Mouse (Mus musculus): ENCODE measurements around the gene Rtl8c. TPM values are rescaled to one million over a fixed set of nuclear protein-coding genes. Genes with fewer than 3 reads are reported as not detected.
A peak's percentile ranks its signal among the peaks of the same experiment; 100 is the strongest.
"Not testable (repeated sequence)": the region's sequence is repeated elsewhere in the genome, so short reads cannot be mapped to it uniquely, and the experiment has no call there.

Gene Rtl8c
- polyA plus RNA-seq, 1 experiment from 2014 or later: 2.8 TPM

DNA sequence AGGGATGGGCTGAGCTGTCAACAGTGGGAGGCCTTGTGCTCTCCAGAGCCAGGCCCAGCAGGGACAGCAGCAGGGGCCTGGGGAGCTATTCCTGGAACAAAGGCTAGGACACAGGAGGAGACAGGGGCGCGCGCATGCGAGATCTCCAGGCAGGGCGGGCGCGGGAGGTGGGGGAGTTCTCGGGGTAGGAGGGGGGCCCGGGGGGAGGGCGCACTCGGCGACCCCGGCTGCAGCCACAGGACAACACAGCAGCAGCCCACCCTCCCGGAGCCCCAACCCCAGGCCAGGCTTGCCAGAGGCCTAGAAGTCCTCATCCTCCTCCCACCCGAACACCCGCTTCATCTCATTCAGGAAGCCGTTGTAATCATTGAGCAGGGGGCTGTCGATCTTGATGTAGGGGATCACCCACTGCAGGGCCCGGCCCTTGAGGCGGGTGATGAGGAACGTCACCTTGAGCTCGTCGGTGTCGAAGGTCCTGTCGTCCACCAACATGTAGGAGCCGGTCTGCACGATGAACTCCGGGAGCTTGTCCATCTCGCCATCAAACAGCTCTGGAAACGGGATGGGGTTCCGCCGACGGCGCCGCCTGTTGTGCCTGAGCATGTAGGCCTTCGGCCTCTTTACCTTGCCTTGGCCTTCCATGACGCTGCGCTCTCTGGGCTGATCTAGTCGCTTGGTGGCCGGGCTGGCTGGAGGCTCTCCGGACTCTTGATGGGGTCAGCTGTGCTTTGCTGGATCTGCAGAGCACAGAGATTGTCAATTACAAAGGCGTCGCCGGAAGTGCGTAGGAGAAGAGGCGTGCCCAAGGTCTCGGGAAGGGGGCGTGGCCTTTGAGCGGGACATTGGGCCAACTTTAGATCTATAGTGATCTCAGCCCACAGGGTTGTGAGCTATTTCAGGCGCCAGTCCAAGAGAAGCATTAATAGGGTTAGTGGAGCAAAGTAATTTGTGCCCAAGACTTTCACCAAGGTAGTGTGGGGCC, 35.4 kb downstream of the Rtl8c start, which contains the start of gene Rtl8a:
TSS of gene Rtl8a (minus strand) at position 703 of the 982 bp plus-strand sequence.
- H3K36me3 ChIP-seq; H3K9me3 ChIP-seq (replicated peaks); H3K27ac ChIP-seq; H3K4me1 ChIP-seq; H3K27me3 ChIP-seq (replicated peaks); H3K9ac ChIP-seq: not testable (repeated sequence)
- peak within 1 kb of the TSS; percentile 33 for H3K4me3 ChIP-seq
- peak within 1 kb of the TSS; percentile 47 for H3K4me2 ChIP-seq
- peak; percentile 75 for ATAC-seq
- 19% methylated on average over 12 of the region's 50 CpGs for WGBS (ENCODE audit: insufficient replicate concordance)

DNA sequence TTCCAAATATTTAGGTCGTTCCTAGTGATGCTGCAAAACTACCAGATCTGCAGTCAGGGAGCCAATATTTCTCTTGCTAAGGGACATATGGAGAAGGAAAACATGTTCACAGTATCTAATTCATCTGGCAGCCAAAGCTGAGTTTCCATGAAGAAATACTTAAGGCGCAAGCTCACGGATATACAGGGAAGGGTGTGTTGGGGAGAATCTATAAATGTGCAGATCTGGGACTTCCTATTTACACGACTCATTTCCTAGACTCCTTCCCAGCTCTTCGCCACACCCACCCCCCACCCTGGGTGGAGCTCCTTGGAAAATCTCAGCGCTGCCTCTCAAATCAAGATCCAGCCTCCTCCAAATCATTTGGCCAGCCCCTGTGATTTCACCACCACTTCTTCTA, 38.1 kb downstream of the Rtl8c start:
- 73% methylated on average over 6 of the region's 6 CpGs for WGBS (ENCODE audit: insufficient replicate concordance)
- Histone ChIP-seq H3K27ac (no peak overlapping the region), H3K4me2 (no peak overlapping the region), H3K9ac (no peak overlapping the region), H3K4me3 (no peak overlapping the region), H3K36me3 (no peaks in the 10 kb centered on the region), H3K27me3 (replicated peaks) (no peaks in the 10 kb centered on the region), H3K4me1 (no peaks in the 10 kb centered on the region), H3K9me3 (replicated peaks) (no peaks in the 10 kb centered on the region)
- ATAC-seq: no peak

DNA sequence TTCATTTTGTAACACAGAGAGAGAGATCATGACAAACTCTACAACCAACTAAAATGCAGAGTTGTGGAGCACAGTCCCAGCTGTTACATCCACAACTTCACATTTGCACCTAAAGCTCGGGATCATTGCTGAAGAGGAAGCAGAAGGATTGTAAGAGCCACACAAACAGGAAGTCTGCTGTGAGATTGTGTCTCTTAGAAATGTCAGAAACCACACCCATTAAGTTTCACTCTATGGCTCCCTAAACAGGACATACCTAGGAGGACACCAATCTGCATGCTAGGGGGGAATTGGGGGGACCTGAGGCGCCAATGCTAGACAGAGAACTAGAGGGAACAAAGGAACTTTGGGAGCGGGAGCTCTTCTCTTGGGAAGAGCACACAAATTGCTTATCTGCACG, 45.1 kb downstream of the Rtl8c start:
- not testable (repeated sequence) for H3K9ac ChIP-seq; H3K36me3 ChIP-seq; H3K4me2 ChIP-seq; H3K27ac ChIP-seq; H3K4me1 ChIP-seq; ATAC-seq; H3K4me3 ChIP-seq; H3K9me3 ChIP-seq (replicated peaks); H3K27me3 ChIP-seq (replicated peaks)
- WGBS (ENCODE audit: insufficient replicate concordance): 43% methylated on average over 4 of the region's 4 CpGs

Other genes with a start within 250 kb of the Rtl8c start
- 36.5 and 37.6 TPM in 2 replicates for gene Mospd1, start 237.5 kb upstream of the Rtl8c start, polyA plus RNA-seq (2016; fragmentation: Nextera tagmentation; extraction: Ambion mirVana)
- gene Etd, start 173.1 kb upstream of the Rtl8c start, polyA plus RNA-seq (2016; fragmentation: Nextera tagmentation; extraction: Ambion mirVana): not detected in 2 replicates
- gene Gm14597, start 947 bp downstream of the Rtl8c start, polyA plus RNA-seq (2016; fragmentation: Nextera tagmentation; extraction: Ambion mirVana): not detected in 2 replicates
- 8.8 and 9.4 TPM in 2 replicates for gene Rtl8a, start 35.6 kb downstream of the Rtl8c start, polyA plus RNA-seq (2016; fragmentation: Nextera tagmentation; extraction: Ambion mirVana)
- 8.1 and 9.0 TPM in 2 replicates for gene Rtl8b, start 62.4 kb downstream of the Rtl8c start, polyA plus RNA-seq (2016; fragmentation: Nextera tagmentation; extraction: Ambion mirVana)
- 0.11 TPM in 1 of 2 replicates, not detected in the other for gene 4930502E18Rik, start 116.8 kb downstream of the Rtl8c start, polyA plus RNA-seq (2016; fragmentation: Nextera tagmentation; extraction: Ambion mirVana)
- gene 1700013H16Rik, start 149.8 kb downstream of the Rtl8c start, polyA plus RNA-seq (2016; fragmentation: Nextera tagmentation; extraction: Ambion mirVana): not detected in 2 replicates
- gene Zfp36l3, start 168.4 kb downstream of the Rtl8c start, polyA plus RNA-seq (2016; fragmentation: Nextera tagmentation; extraction: Ambion mirVana): not detected in 2 replicates
- gene Xlr, start 189.7 kb downstream of the Rtl8c start, polyA plus RNA-seq (2016; fragmentation: Nextera tagmentation; extraction: Ambion mirVana): 2.0 and 3.1 TPM in 2 replicates